Mouse (Mus musculus): ENCODE measurements around the gene Nifk. TPM values are rescaled to one million over a fixed set of nuclear protein-coding genes. Genes with fewer than 3 reads are reported as not detected.

The Nifk gene
- polyA plus RNA-seq, 1 experiment from 2014 or later = 70.4 TPM

Other genes with a start within 250 kb of the Nifk start
- 0.32 and 0.43 TPM in 2 replicates for gene Gm29106, start 145.3 kb upstream of the Nifk start, polyA plus RNA-seq (2015; fragmentation: Nextera tagmentation; extraction: Ambion mirVana)
- gene Tsn, start 10.1 kb upstream of the Nifk start, polyA plus RNA-seq (2015; fragmentation: Nextera tagmentation; extraction: Ambion mirVana) = 441 and 488 TPM in 2 replicates
- 138 and 146 TPM in 2 replicates for gene Clasp1, start 67.2 kb downstream of the Nifk start, polyA plus RNA-seq (2015; fragmentation: Nextera tagmentation; extraction: Ambion mirVana)